Mouse (Mus musculus) kidney, postnatal 25 days (tissue): ENCODE measurements around the gene Stat5b.

ENCODE experiments used
- DNase-seq, 2 experiments: peaks; one replicate each; pipeline ENCODE4 v3.0.0; 2021; ENCODE audit warnings: mixed read lengths in 2 of 2

Stat5b gene

GRCm38 (mm10) chr11:100761547-100762045, 88.9 kb downstream of the Stat5b start:
- peak; percentile 86 to 87 for DNase-seq

GRCm38 (mm10) chr11:100759611-100760233, 90.8 kb downstream of the Stat5b start, which contains the start of gene Kcnh4:
Gene Kcnh4 (minus strand): TSS chr11:100759942.
- peak; percentile 40 to 70 for DNase-seq

- peak in 1 of 2 experiments; percentile 65 for DNase-seq
These were observed 91.6 kb downstream of the Stat5b start for GRCm38 (mm10) chr11:100758707-100759610.

- no peak for DNase-seq
These were observed 93.0 kb downstream of the Stat5b start for GRCm38 (mm10) chr11:100757566-100757965.

GRCm38 (mm10) chr11:100756476-100756875, 94.0 kb downstream of the Stat5b start:
- DNase-seq, result no peak

GRCm38 (mm10) chr11:100754693-100755057, 95.8 kb downstream of the Stat5b start:
- no peak for DNase-seq

- no peak for DNase-seq
These were observed 96.4 kb downstream of the Stat5b start for GRCm38 (mm10) chr11:100754021-100754692.

- DNase-seq, result peak in 1 of 2 experiments; percentile 47
These were observed 98.2 kb downstream of the Stat5b start for GRCm38 (mm10) chr11:100752294-100752693.

GRCm38 (mm10) chr11:100750127-100750526, 100.4 kb downstream of the Stat5b start:
- DNase-seq, result no peak

- DNase-seq, result no peak
These were observed 101.1 kb downstream of the Stat5b start for GRCm38 (mm10) chr11:100749469-100749868.

- DNase-seq, result no peak
These were observed 101.9 kb downstream of the Stat5b start for GRCm38 (mm10) chr11:100748620-100749019.

GRCm38 (mm10) chr11:100747114-100747513, 103.4 kb downstream of the Stat5b start:
- no peak for DNase-seq

GRCm38 (mm10) chr11:100746546-100746945, 104.0 kb downstream of the Stat5b start:
- no peak for DNase-seq

- peak in 1 of 2 experiments; percentile 65 for DNase-seq
These were observed 105.4 kb downstream of the Stat5b start for GRCm38 (mm10) chr11:100745085-100745484.

- peak; percentile 76 to 91 for DNase-seq
These were observed 109.2 kb downstream of the Stat5b start for GRCm38 (mm10) chr11:100741348-100741747.

GRCm38 (mm10) chr11:100738749-100739148, 111.8 kb downstream of the Stat5b start:
- no peak for DNase-seq

- DNase-seq, result peak; percentile 99 to 100
These were observed 112.4 kb downstream of the Stat5b start, which contains the start of gene Rab5c for GRCm38 (mm10) chr11:100738066-100738604. Gene Rab5c (minus strand): TSS chr11:100738215.

GRCm38 (mm10) chr11:100737105-100737733, 113.3 kb downstream of the Stat5b start:
- DNase-seq, result no peak

- DNase-seq, result no peak
These were observed 113.8 kb downstream of the Stat5b start for GRCm38 (mm10) chr11:100736746-100737080.

- no peak for DNase-seq
These were observed 114.4 kb downstream of the Stat5b start for GRCm38 (mm10) chr11:100735954-100736745.

GRCm38 (mm10) chr11:100735134-100735865, 115.2 kb downstream of the Stat5b start:
- DNase-seq, result no peak
